In the genomic region with DNA sequence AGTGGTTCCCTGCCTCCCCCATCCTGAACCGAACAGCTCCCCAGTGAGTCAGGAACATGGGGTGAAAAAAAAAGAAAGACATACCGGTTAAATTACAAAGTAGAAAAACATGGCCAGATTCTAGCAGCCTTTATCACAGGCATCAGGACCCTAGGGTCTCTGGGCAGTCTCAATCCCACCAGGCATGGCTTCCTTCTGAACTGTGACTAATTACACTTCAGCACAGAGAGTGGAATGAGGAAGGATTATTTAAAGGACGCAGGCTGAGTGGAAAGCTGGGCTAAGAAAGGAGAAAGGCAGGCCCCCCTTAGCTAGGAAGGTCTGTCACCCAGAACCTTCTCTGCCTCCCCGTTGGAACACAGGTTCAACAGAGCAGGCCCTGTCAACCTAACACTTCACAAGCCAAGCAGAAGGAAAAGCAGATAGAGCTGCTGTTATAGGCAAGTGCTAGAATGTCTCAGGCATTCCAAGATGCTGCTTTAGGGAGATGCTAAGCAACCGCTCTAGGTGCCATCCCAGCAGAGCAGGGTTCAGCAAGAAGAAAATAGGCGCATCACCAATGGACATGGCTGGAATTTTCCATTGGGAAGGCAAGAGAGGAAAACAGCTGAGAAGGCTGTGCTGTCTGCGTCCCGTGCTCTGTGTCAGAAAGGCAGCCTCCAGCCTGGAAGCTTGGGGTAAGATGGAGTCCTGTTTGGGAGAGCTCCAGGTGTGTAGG, we compare ENCODE assay signal across 8 mouse cellular contexts. TPM values are rescaled to one million over a fixed set of nuclear protein-coding genes. Genes with fewer than 3 reads are reported as not detected.
DNase-seq lines count a peak whose midpoint lies in the region; ATAC-seq and TF ChIP-seq lines count a peak whose summit lies in the region.

No protein-coding gene starts in this region.

- H3K36me3 ChIP-seq in forebrain, embryonic 15.5 days = peaks cover 12% of the 10 kb centered on the region
- H3K36me3 ChIP-seq in liver, embryonic 16.5 days (ENCODE audit: control insufficient read depth, insufficient read depth) = peaks cover 16% of the 10 kb centered on the region

- peak overlapping the region; percentile 43 for H3K27ac ChIP-seq in bone marrow macrophage, adult 2 months (ENCODE audit: insufficient read depth, low read depth, low read length)
- H3K27ac ChIP-seq in forebrain, embryonic 15.5 days (replicated peaks) = peak overlapping the region; percentile 84
- peak overlapping the region; percentile 8; the same call in 1 of the 2 replicates for H3K27ac ChIP-seq in liver, embryonic 16.5 days (ENCODE audit: low read length)

- no peak for TF ChIP-seq POLR2A in bone marrow macrophage, adult 2 months (IDR thresholded peaks at IDR 0.05; ENCODE audit: borderline replicate concordance, low read depth, low read length)

- TF ChIP-seq CTCF in bone marrow macrophage, adult 2 months (IDR thresholded peaks at IDR 0.05; ENCODE audit: low read depth, low read length) = no peak

- no peaks in the 10 kb centered on the region for H3K27me3 ChIP-seq in forebrain, embryonic 15.5 days
- H3K27me3 ChIP-seq in liver, embryonic 16.5 days (ENCODE audit: control insufficient read depth, insufficient read depth, low read depth, low read length) = no peaks in the 10 kb centered on the region

- ATAC-seq in forebrain, embryonic 15.5 days (replicated peaks) = no peak
- no peak for ATAC-seq in liver, embryonic 16.5 days (ENCODE audit: low read depth)

- peaks cover 63% of the 10 kb centered on the region for H3K4me1 ChIP-seq in bone marrow macrophage, adult 2 months (ENCODE audit: control insufficient read depth, insufficient read depth, low read length)
- H3K4me1 ChIP-seq in forebrain, embryonic 15.5 days = peaks cover 84% of the 10 kb centered on the region
- H3K4me1 ChIP-seq in liver, embryonic 16.5 days (ENCODE audit: control insufficient read depth, low read depth, low read length) = peaks cover 63% of the 10 kb centered on the region

- intact Hi-C loops in heart, postnatal 10 days (cut with DNase I) = no loop called here

- WGBS in forebrain, embryonic 15.5 days = 46% methylated on average over 8 of the region's 8 CpGs
- WGBS in liver, embryonic 16.5 days (ENCODE audit: insufficient replicate concordance) = 69% methylated on average over 8 of the region's 8 CpGs

- peak overlapping the region; percentile 38 for H3K4me2 ChIP-seq in forebrain, embryonic 15.5 days (replicated peaks)
- H3K4me2 ChIP-seq in liver, embryonic 16.5 days (ENCODE audit: low read depth, low read length) = no peak overlapping the region

- H3K4me3 ChIP-seq in bone marrow macrophage, adult 2 months (ENCODE audit: insufficient read depth, low read length) = no peak overlapping the region
- no peak overlapping the region for H3K4me3 ChIP-seq in forebrain, embryonic 15.5 days
- no peak overlapping the region for H3K4me3 ChIP-seq in liver, embryonic 16.5 days (ENCODE audit: low read depth, low read length)

- DNase-seq in heart, adult 11 months = peak; percentile 87
- no peak for DNase-seq in heart, postnatal 10 days
- no peak for DNase-seq in thymus, postnatal 0 days (ENCODE audit: low spot score)
- no peak for DNase-seq in urinary bladder, postnatal 10 days (ENCODE audit: low spot score)
- DNase-seq in spleen, adult 18-20 months = no peak

- no peaks in the 10 kb centered on the region for H3K9me3 ChIP-seq in forebrain, embryonic 15.5 days
- H3K9me3 ChIP-seq in liver, embryonic 16.5 days (replicated peaks; ENCODE audit: control insufficient read depth, low read length) = no peaks in the 10 kb centered on the region

- H3K9ac ChIP-seq in forebrain, embryonic 15.5 days (replicated peaks) = peak overlapping the region; percentile 17
- H3K9ac ChIP-seq in liver, embryonic 16.5 days (ENCODE audit: low read depth, low read length) = no peak overlapping the region

RNA-seq across cellular contexts. Expression of a gene that starts 22.5 kb away (rescaled TPM):
- total RNA-seq in heart, postnatal 10 days (2021) = 10 to 100 TPM; 48.7 to 55.5 TPM
- polyA plus RNA-seq in bone marrow macrophage, adult 2 months (2012; ENCODE audit: insufficient read depth, insufficient read length, missing spikeins) = 97.8 and 99.5 TPM in 2 replicates
- polyA plus RNA-seq in forebrain, embryonic 15.5 days (2015; fragmentation: Nextera tagmentation; extraction: Ambion mirVana) = 81.0 and 85.9 TPM in 2 replicates
- 20.0 and 23.6 TPM in 2 replicates for polyA plus RNA-seq in liver, embryonic 16.5 days (2015; fragmentation: Nextera tagmentation; extraction: Ambion mirVana)
- polyA plus RNA-seq in thymus, postnatal 0 days (2015; fragmentation: Nextera tagmentation; extraction: Ambion mirVana) = 38.8 and 46.7 TPM in 2 replicates

Comparison
In these comparisons a context has a peak if more than half of its experiments do, and no peak if none do; other contexts are left out.
1. H3K27ac ChIP-seq: peak in every context shown above with its lines; median percentile 84 in forebrain, embryonic 15.5 days; 43 in bone marrow macrophage, adult 2 months; 8 in liver, embryonic 16.5 days.